18 mouse cellular contexts compared by ENCODE assay signal in the genomic region with DNA sequence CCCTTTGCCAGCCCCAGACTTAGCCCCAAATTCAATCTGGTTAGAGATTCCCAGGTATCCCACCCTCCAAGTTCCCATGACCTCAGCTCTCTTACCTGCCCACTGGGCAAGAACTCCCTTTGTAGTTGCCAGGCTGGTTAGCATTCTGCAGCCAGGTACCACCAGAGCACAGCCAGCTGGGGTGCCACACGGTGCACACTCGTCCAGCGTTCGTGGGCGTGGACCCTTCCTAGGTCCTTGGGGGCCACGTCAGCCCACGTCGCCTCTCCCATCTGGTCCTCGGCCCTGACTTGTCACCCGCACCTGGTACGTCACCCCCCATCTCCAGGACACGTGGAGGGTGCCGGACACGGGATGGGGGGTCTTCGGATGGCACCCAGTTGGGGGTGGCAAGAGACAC. TPM values are rescaled to one million over a fixed set of nuclear protein-coding genes. Genes with fewer than 3 reads are reported as not detected.
DNase-seq lines count a peak whose midpoint lies in the region; ATAC-seq lines count a peak whose summit lies in the region.
"Had no signal": no experiment of that assay in that cellular context is flagged by ENCODE, and none has a peak within 500 bp of the region (broad histone marks: within the 10 kb centered on the region; RNA-seq: fewer than 3 reads in every experiment).

No protein-coding gene starts in this region.

- peak; percentile 3; the same call in 1 of the 2 replicates for ATAC-seq in frontal cortex, adult (ENCODE audit: low TSS enrichment)
- ATAC-seq in midbrain, embryonic 14.5 days (ENCODE audit: low FRiP score, low TSS enrichment): 0 out of 2 replicates have a peak, but pooled peaks have one; percentile 31
- ATAC-seq in midbrain, embryonic 13.5 days: no peak
- no peak for ATAC-seq in forebrain, embryonic 16.5 days
- ATAC-seq in monocyte, adult 5-6 weeks (replicated peaks; ENCODE audit: insufficient number of reproducible peaks, low FRiP score, low TSS enrichment, poor library complexity, severe bottlenecking): no peak
- ATAC-seq: Patski had no signal

- no peak overlapping the region for H3K4me2 ChIP-seq in midbrain, embryonic 14.5 days (ENCODE audit: low read length)
- H3K4me2 ChIP-seq in midbrain, embryonic 13.5 days (replicated peaks): no peak overlapping the region
- H3K4me2 ChIP-seq in forebrain, embryonic 16.5 days (ENCODE audit: low read length): peak overlapping the region; percentile 43
- H3K4me2 ChIP-seq: heart, embryonic 15.5 days had no signal

- no peak overlapping the region for H3K4me3 ChIP-seq in midbrain, embryonic 14.5 days (replicated peaks; ENCODE audit: low read depth, low read length)
- no peak overlapping the region for H3K4me3 ChIP-seq in midbrain, embryonic 13.5 days (replicated peaks)
- no peak overlapping the region for H3K4me3 ChIP-seq in forebrain, embryonic 16.5 days (replicated peaks; ENCODE audit: low read length)
- H3K4me3 ChIP-seq: heart, embryonic 15.5 days had no signal

- no peaks in the 10 kb centered on the region for H3K36me3 ChIP-seq in midbrain, embryonic 14.5 days (ENCODE audit: control insufficient read depth, insufficient read depth, low read length)
- H3K36me3 ChIP-seq in midbrain, embryonic 13.5 days: no peaks in the 10 kb centered on the region
- H3K36me3 ChIP-seq in forebrain, embryonic 16.5 days (ENCODE audit: control insufficient read depth, insufficient read depth): no peaks in the 10 kb centered on the region
- H3K36me3 ChIP-seq: heart, embryonic 15.5 days had no signal

- H3K4me1 ChIP-seq in midbrain, embryonic 14.5 days (ENCODE audit: control insufficient read depth, insufficient read depth, low read length): peaks cover 8% of the 10 kb centered on the region
- peaks cover 26% of the 10 kb centered on the region for H3K4me1 ChIP-seq in midbrain, embryonic 13.5 days (replicated peaks)
- H3K4me1 ChIP-seq in forebrain, embryonic 16.5 days (replicated peaks; ENCODE audit: control insufficient read depth, insufficient read depth, low read length): peaks cover 41% of the 10 kb centered on the region

- DNase-seq in frontal cortex, postnatal 14 days (ENCODE audit: low spot score in 2 of 2): no peak
- no peak for DNase-seq in midbrain, embryonic 14.5 days
- DNase-seq in lung, postnatal 14 days: no peak
- DNase-seq: B cell, adult 2 months; kidney, adult 8-10 months; layer of hippocampus, adult 9-11 months; liver; lung, adult 2 months; thymus, postnatal 36 days had no signal

- no peaks in the 10 kb centered on the region for H3K27me3 ChIP-seq in midbrain, embryonic 14.5 days (ENCODE audit: control insufficient read depth, insufficient read depth, low read length)
- no peaks in the 10 kb centered on the region for H3K27me3 ChIP-seq in midbrain, embryonic 13.5 days
- H3K27me3 ChIP-seq in forebrain, embryonic 16.5 days (replicated peaks; ENCODE audit: control insufficient read depth, insufficient read depth, low read length): no peaks in the 10 kb centered on the region

- no peak overlapping the region for H3K27ac ChIP-seq in midbrain, embryonic 14.5 days (replicated peaks; ENCODE audit: low read depth, low read length)
- no peak overlapping the region for H3K27ac ChIP-seq in midbrain, embryonic 13.5 days
- peak overlapping the region; percentile 43 for H3K27ac ChIP-seq in forebrain, embryonic 16.5 days (ENCODE audit: low read length)
- H3K27ac ChIP-seq: heart, embryonic 15.5 days; macrophage had no signal

- peak overlapping the region; percentile 35; the same call in 1 of the 2 replicates for H3K9ac ChIP-seq in midbrain, embryonic 14.5 days (replicated peaks; ENCODE audit: low read length)
- no peak overlapping the region for H3K9ac ChIP-seq in midbrain, embryonic 13.5 days (replicated peaks)
- peak overlapping the region; percentile 35 for H3K9ac ChIP-seq in forebrain, embryonic 16.5 days (replicated peaks; ENCODE audit: low read depth, low read length)
- H3K9ac ChIP-seq: heart, embryonic 15.5 days had no signal

- H3K9me3 ChIP-seq in midbrain, embryonic 14.5 days (ENCODE audit: control insufficient read depth, low read length): no peaks in the 10 kb centered on the region
- no peaks in the 10 kb centered on the region for H3K9me3 ChIP-seq in midbrain, embryonic 13.5 days
- no peaks in the 10 kb centered on the region for H3K9me3 ChIP-seq in forebrain, embryonic 16.5 days (ENCODE audit: control insufficient read depth, low read length)
- H3K9me3 ChIP-seq: heart, embryonic 15.5 days had no signal

- WGBS in midbrain, embryonic 14.5 days: 81% methylated on average over 15 of the region's 15 CpGs
- WGBS in midbrain, embryonic 13.5 days: 82% methylated on average over 15 of the region's 15 CpGs
- WGBS in forebrain, embryonic 16.5 days: 66% methylated on average over 15 of the region's 15 CpGs

RNA-seq across cellular contexts. Expression of a gene that starts 0.4 kb away (rescaled TPM):
- polyA plus RNA-seq in midbrain, embryonic 14.5 days (2014; fragmentation: Nextera tagmentation; extraction: Ambion mirVana): 0.18 and 0.23 TPM in 2 replicates
- polyA plus RNA-seq in midbrain, embryonic 13.5 days (2015; fragmentation: Nextera tagmentation; extraction: Ambion mirVana): 0.15 and 0.26 TPM in 2 replicates
- polyA plus RNA-seq in forebrain, embryonic 16.5 days (2015; fragmentation: Nextera tagmentation; extraction: Ambion mirVana): 1.1 and 1.8 TPM in 2 replicates
- 0.10 to 0.29 TPM in 2 of 3 replicates, not detected in the other for total RNA-seq in monocyte, adult 5-6 weeks (2017)
- total RNA-seq: granulocyte monocyte progenitor cell, adult 5-6 weeks; neutrophil, adult 5-6 weeks had no signal
- polyA plus RNA-seq: macrophage had no signal

RNA-seq across cellular contexts. Expression of a gene that starts 12.8 kb away (rescaled TPM):
- 5.6 and 7.3 TPM in 2 replicates for polyA plus RNA-seq in midbrain, embryonic 14.5 days (2014; fragmentation: Nextera tagmentation; extraction: Ambion mirVana)
- 4.8 and 5.6 TPM in 2 replicates for polyA plus RNA-seq in midbrain, embryonic 13.5 days (2015; fragmentation: Nextera tagmentation; extraction: Ambion mirVana)
- 5.6 and 6.4 TPM in 2 replicates for polyA plus RNA-seq in forebrain, embryonic 16.5 days (2015; fragmentation: Nextera tagmentation; extraction: Ambion mirVana)
- 0.67 to 0.87 TPM in 2 of 3 replicates, not detected in the other for total RNA-seq in monocyte, adult 5-6 weeks (2017)

RNA-seq across cellular contexts. Expression of a gene that starts 28.5 kb away (rescaled TPM):
- polyA plus RNA-seq in midbrain, embryonic 14.5 days (2014; fragmentation: Nextera tagmentation; extraction: Ambion mirVana): 3.7 and 7.0 TPM in 2 replicates
- 3.2 and 5.6 TPM in 2 replicates for polyA plus RNA-seq in midbrain, embryonic 13.5 days (2015; fragmentation: Nextera tagmentation; extraction: Ambion mirVana)
- 3.6 and 5.1 TPM in 2 replicates for polyA plus RNA-seq in forebrain, embryonic 16.5 days (2015; fragmentation: Nextera tagmentation; extraction: Ambion mirVana)
- 125 to 216 TPM (median 199 TPM) in 3 replicates for total RNA-seq in monocyte, adult 5-6 weeks (2017)
- polyA plus RNA-seq: Patski had no signal

RNA-seq across cellular contexts. Expression of a gene that starts 49.0 kb away (rescaled TPM):
- 0.08 and 0.11 TPM in 2 replicates for polyA plus RNA-seq in midbrain, embryonic 14.5 days (2014; fragmentation: Nextera tagmentation; extraction: Ambion mirVana)
- not detected in 2 replicates for polyA plus RNA-seq in midbrain, embryonic 13.5 days (2015; fragmentation: Nextera tagmentation; extraction: Ambion mirVana)
- not detected in 2 replicates for polyA plus RNA-seq in forebrain, embryonic 16.5 days (2015; fragmentation: Nextera tagmentation; extraction: Ambion mirVana)
- total RNA-seq in monocyte, adult 5-6 weeks (2017): 102 to 350 TPM (median 102 TPM) in 3 replicates
- total RNA-seq: granulocyte monocyte progenitor cell, adult 5-6 weeks had no signal

RNA-seq across cellular contexts. Expression of a gene that starts 52.8 kb away (rescaled TPM):
- polyA plus RNA-seq in midbrain, embryonic 14.5 days (2014; fragmentation: Nextera tagmentation; extraction: Ambion mirVana): 1.8 and 2.3 TPM in 2 replicates
- 3.7 and 5.8 TPM in 2 replicates for polyA plus RNA-seq in midbrain, embryonic 13.5 days (2015; fragmentation: Nextera tagmentation; extraction: Ambion mirVana)
- polyA plus RNA-seq in forebrain, embryonic 16.5 days (2015; fragmentation: Nextera tagmentation; extraction: Ambion mirVana): 4.5 and 5.5 TPM in 2 replicates
- total RNA-seq in monocyte, adult 5-6 weeks (2017): 298 to 420 TPM (median 312 TPM) in 3 replicates

Comparison
In these comparisons a context has a peak if more than half of its experiments do, and no peak if none do; other contexts are left out.
1. ATAC-seq: peak in frontal cortex, adult (single experiment) and midbrain, embryonic 14.5 days (single experiment); none in midbrain, embryonic 13.5 days (single experiment), forebrain, embryonic 16.5 days (single experiment) and monocyte, adult 5-6 weeks (single experiment).